Comparison of ENCODE assay signal across 11 mouse cellular contexts in the genomic region with DNA sequence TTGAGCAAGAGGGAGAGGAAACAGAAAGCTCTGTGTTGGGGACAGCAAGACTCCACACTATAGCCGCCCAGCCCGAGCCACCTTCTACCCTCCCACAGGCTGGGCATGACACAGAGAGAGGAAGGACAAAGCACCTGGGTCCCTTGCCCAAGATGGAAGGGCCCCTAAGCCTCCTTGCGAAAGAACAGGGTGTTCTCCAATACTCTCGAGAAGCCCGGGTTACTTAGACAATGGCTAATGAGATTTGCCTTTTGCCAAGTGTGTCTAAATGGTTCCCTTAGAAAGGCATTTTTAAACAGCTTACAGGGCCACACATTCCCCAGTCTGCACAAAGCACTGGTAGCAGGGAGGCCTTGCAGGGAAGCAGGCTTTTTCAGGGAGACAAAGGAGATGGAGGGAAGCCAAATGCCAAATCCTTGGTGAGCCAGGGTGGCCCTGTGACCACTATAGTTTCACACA. TPM values are rescaled to one million over a fixed set of nuclear protein-coding genes. Genes with fewer than 3 reads are reported as not detected.
DNase-seq lines count a peak whose midpoint lies in the region; ATAC-seq lines count a peak whose summit lies in the region.
"Had no signal": no experiment of that assay in that cellular context is flagged by ENCODE, and none has a peak within 500 bp of the region (broad histone marks: within the 10 kb centered on the region; RNA-seq: fewer than 3 reads in every experiment).

No protein-coding gene starts in this region.

- peak; percentile 44; the same call in 1 of the 2 replicates for ATAC-seq in frontal cortex, adult (ENCODE audit: low TSS enrichment)
- peak; percentile 80; the same call in 1 of the 2 replicates for ATAC-seq in forebrain, embryonic 16.5 days
- peak; percentile 90 for ATAC-seq in megakaryocyte, adult 5-6 weeks (ENCODE audit: poor library complexity, severe bottlenecking)
- ATAC-seq: inflammation-experienced regulatory T-cells, adult 6 months had no signal

- H3K4me2 ChIP-seq in forebrain, embryonic 16.5 days (ENCODE audit: low read length): no peak overlapping the region

- H3K9me3 ChIP-seq in forebrain, embryonic 16.5 days (ENCODE audit: control insufficient read depth, low read length): no peaks in the 10 kb centered on the region

- H3K36me3 ChIP-seq in forebrain, embryonic 16.5 days (ENCODE audit: control insufficient read depth, insufficient read depth): no peaks in the 10 kb centered on the region

- DNase-seq in frontal cortex, postnatal 10 days (ENCODE audit: low spot score in 2 of 2): no peak
- DNase-seq in MN1 (ENCODE audit: low spot score): peak; percentile 11
- DNase-seq in adrenal gland, adult 18-20 months (ENCODE audit: low spot score in 2 of 2): no peak
- DNase-seq in urinary bladder, postnatal 36 days (ENCODE audit: low spot score in 2 of 2): no peak
- DNase-seq in kidney, postnatal 14 days: no peak

- peak overlapping the region; percentile 29; the same call in 1 of the 2 replicates for H3K27ac ChIP-seq in forebrain, embryonic 16.5 days (ENCODE audit: low read length)
- H3K27ac ChIP-seq: liver, embryonic 14.5 days had no signal

- no peak overlapping the region for H3K4me3 ChIP-seq in forebrain, embryonic 16.5 days (replicated peaks; ENCODE audit: low read length)
- H3K4me3 ChIP-seq: erythroblast, embryonic 14.5 days had no signal

- H3K4me1 ChIP-seq in forebrain, embryonic 16.5 days (replicated peaks; ENCODE audit: control insufficient read depth, insufficient read depth, low read length): peaks cover 15% of the 10 kb centered on the region

- no peaks in the 10 kb centered on the region for H3K27me3 ChIP-seq in forebrain, embryonic 16.5 days (replicated peaks; ENCODE audit: control insufficient read depth, insufficient read depth, low read length)

- no peak overlapping the region for H3K9ac ChIP-seq in forebrain, embryonic 16.5 days (replicated peaks; ENCODE audit: low read depth, low read length)
- H3K9ac ChIP-seq: liver, embryonic 14.5 days had no signal

- 8% methylated on average over 5 of the region's 5 CpGs for WGBS in forebrain, embryonic 16.5 days

RNA-seq across cellular contexts. Expression of a gene that starts 24.5 kb away (rescaled TPM):
- 127 and 129 TPM in 2 replicates for polyA plus RNA-seq in forebrain, embryonic 16.5 days (2015; fragmentation: Nextera tagmentation; extraction: Ambion mirVana)
- 41.2 and 63.4 TPM in 2 replicates for total RNA-seq in megakaryocyte, adult 5-6 weeks (2015)
- total RNA-seq in megakaryocyte, adult 5-6 weeks (2017): 89.6 and 159 TPM in 2 replicates
- 100 to 1,000 TPM in 1 of 2 experiments, 10 to 100 TPM in 1; 75.0 to 108 TPM for total RNA-seq in adrenal gland, adult 18-20 months (2021)

RNA-seq across cellular contexts. Expression of a gene that starts 24.5 kb away (rescaled TPM):
- polyA plus RNA-seq in forebrain, embryonic 16.5 days (2015; fragmentation: Nextera tagmentation; extraction: Ambion mirVana): 21.8 and 24.6 TPM in 2 replicates
- 4.5 and 5.9 TPM in 2 replicates for total RNA-seq in megakaryocyte, adult 5-6 weeks (2015)
- 7.5 and 8.6 TPM in 2 replicates for total RNA-seq in megakaryocyte, adult 5-6 weeks (2017)
- total RNA-seq in adrenal gland, adult 18-20 months (2021): 10 to 100 TPM; 19.2 to 21.2 TPM

RNA-seq across cellular contexts. Expression of a gene that starts 50.6 kb away (rescaled TPM):
- polyA plus RNA-seq in forebrain, embryonic 16.5 days (2015; fragmentation: Nextera tagmentation; extraction: Ambion mirVana): 17.7 and 20.5 TPM in 2 replicates
- total RNA-seq in megakaryocyte, adult 5-6 weeks (2015): 2.1 and 6.1 TPM in 2 replicates
- 2.9 and 6.0 TPM in 2 replicates for total RNA-seq in megakaryocyte, adult 5-6 weeks (2017)
- 1 to 10 TPM; 5.1 to 8.9 TPM for total RNA-seq in adrenal gland, adult 18-20 months (2021)

RNA-seq across cellular contexts. Expression of a gene that starts 50.6 kb away (rescaled TPM):
- polyA plus RNA-seq in forebrain, embryonic 16.5 days (2015; fragmentation: Nextera tagmentation; extraction: Ambion mirVana): 0.77 TPM in 1 of 2 replicates, not detected in the other
- total RNA-seq in megakaryocyte, adult 5-6 weeks (2015): not detected in 2 replicates
- not detected in 2 replicates for total RNA-seq in megakaryocyte, adult 5-6 weeks (2017)
- total RNA-seq in adrenal gland, adult 18-20 months (2021): under 1 TPM in 1 of 2 experiments, not detected in 1; 0.60 TPM
- polyA plus RNA-seq: erythroblast, embryonic 14.5 days had no signal
